Mouse (Mus musculus): ENCODE data around the gene Gna11. TPM values are rescaled to one million over a fixed set of nuclear protein-coding genes. Genes with fewer than 3 reads are reported as not detected.
A peak's percentile ranks its signal among the peaks of the same experiment; 100 is the strongest.

Gene Gna11
- polyA plus RNA-seq, 1 experiment, result 26.3 TPM

DNA sequence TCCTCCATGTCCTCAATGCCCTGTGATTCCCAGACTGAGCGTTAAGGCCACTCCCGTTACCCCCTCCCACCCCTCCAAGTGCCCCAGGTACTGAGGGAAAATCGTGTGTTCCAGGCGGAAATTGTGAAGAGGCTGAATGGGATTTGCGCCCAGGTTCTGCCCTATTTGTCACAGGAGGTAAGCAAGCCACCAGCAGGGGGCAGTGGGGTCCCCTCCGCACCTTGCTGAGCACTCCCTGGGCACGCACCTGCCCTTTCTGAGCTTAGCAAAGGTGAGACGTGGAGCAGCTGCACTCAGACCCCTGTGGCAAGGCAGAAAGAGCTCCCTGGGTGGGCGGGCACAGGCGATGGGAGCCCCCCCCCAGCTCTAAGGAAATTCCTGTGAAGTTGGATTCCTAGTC is 19.7 kb upstream of the Gna11 start:
- Histone ChIP-seq H3K4me1 (ENCODE audit: control insufficient read depth, insufficient read depth, low read length) (peaks cover 8% of the 10 kb centered on the region), H3K4me3 (ENCODE audit: control insufficient read depth, low read depth, low read length) (no peak overlapping the region), H3K36me3 (ENCODE audit: control insufficient read depth, insufficient read depth, low read length) (no peaks in the 10 kb centered on the region), H3K27me3 (ENCODE audit: control insufficient read depth, insufficient read depth, low read length) (no peaks in the 10 kb centered on the region), H3K27ac (ENCODE audit: control insufficient read depth, insufficient read depth, low read depth, low read length) (no peak overlapping the region)
- peak; percentile 42; the same call in 1 of the 2 replicates for TF ChIP-seq CTCF (IDR thresholded peaks at IDR 0.05; ENCODE audit: control insufficient read depth, insufficient read depth, insufficient replicate concordance, low read depth, low read length)
- TF ChIP-seq POLR2A (IDR thresholded peaks at IDR 0.05; ENCODE audit: control insufficient read depth, low read depth, low read length), result no peak

DNA sequence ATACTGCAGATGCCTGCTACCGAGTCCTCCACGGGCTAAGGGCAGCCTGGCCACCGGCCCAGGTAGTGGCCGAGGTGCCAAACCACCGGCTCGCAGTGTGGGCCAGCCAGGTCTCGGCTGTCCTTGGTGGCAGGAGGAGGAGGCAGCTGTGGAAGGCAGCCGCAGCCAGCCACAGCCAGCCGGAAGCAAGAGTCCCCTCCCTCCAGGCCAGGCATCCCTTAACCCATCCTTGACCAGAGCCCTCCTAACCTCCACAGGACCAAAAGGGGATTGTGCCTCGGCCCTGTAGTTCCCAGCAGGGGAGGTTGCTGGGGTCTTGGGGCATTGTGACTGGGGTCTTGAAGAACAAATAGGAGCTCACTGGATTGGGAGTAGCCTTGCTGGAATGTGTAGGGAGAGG is 19.2 kb upstream of the Gna11 start:
- Histone ChIP-seq H3K27ac (ENCODE audit: control insufficient read depth, insufficient read depth, low read depth, low read length) (no peak overlapping the region), H3K27me3 (ENCODE audit: control insufficient read depth, insufficient read depth, low read length) (no peaks in the 10 kb centered on the region), H3K4me1 (ENCODE audit: control insufficient read depth, insufficient read depth, low read length) (peaks cover 8% of the 10 kb centered on the region), H3K4me3 (ENCODE audit: control insufficient read depth, low read depth, low read length) (no peak overlapping the region), H3K36me3 (ENCODE audit: control insufficient read depth, insufficient read depth, low read length) (no peaks in the 10 kb centered on the region)
- TF ChIP-seq CTCF (IDR thresholded peaks at IDR 0.05; ENCODE audit: control insufficient read depth, insufficient read depth, insufficient replicate concordance, low read depth, low read length), result no peak
- no peak for TF ChIP-seq POLR2A (IDR thresholded peaks at IDR 0.05; ENCODE audit: control insufficient read depth, low read depth, low read length)

DNA sequence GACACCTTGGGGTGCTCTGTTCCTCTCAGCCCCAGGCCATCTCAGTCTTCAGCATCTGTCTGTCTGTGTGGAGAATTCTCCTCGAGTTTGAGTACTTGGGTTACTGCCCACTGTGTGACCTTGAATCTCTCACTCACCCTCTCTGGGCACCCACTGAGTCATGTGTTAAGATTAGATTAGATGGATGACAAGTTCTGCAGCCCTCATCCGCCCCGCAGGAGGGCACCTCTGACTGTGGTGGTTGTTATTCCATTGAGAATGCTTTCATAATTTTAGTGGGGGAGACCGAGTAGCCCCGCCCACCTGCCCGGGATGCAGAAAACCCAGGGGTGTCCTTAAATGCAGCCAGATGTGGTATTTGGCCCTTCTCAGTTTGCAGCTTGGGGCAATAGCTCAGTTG is 18.5 kb upstream of the Gna11 start:
- no peak for TF ChIP-seq CTCF (IDR thresholded peaks at IDR 0.05; ENCODE audit: control insufficient read depth, insufficient read depth, insufficient replicate concordance, low read depth, low read length)
- TF ChIP-seq POLR2A (IDR thresholded peaks at IDR 0.05; ENCODE audit: control insufficient read depth, low read depth, low read length), result no peak
- no peak overlapping the region for H3K27ac ChIP-seq (ENCODE audit: control insufficient read depth, insufficient read depth, low read depth, low read length)
- peaks cover 8% of the 10 kb centered on the region for H3K4me1 ChIP-seq (ENCODE audit: control insufficient read depth, insufficient read depth, low read length)
- H3K36me3 ChIP-seq (ENCODE audit: control insufficient read depth, insufficient read depth, low read length), result no peaks in the 10 kb centered on the region
- no peaks in the 10 kb centered on the region for H3K27me3 ChIP-seq (ENCODE audit: control insufficient read depth, insufficient read depth, low read length)
- H3K4me3 ChIP-seq (ENCODE audit: control insufficient read depth, low read depth, low read length), result no peak overlapping the region

DNA sequence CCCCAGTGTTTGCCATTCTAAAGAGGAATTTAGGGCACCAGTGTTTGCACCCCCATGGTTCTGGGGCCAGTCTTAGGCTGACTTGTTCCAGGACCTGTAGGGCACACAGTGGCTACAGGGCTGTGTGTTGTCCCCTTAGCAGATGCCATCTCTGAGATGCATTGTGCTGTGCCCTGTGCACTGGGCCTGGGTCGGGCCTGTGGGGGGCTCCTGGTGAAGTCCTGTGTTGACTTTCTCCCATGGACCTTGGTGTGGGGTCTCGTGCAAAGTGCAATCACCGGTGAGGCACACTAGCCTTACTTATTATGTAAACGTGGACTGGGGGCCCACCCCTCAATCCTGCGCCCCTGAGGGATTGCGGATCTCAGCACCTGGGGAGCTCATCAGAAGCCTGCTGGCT is 17.4 kb upstream of the Gna11 start:
- H3K27me3 ChIP-seq (ENCODE audit: control insufficient read depth, insufficient read depth, low read length), result no peaks in the 10 kb centered on the region
- H3K4me3 ChIP-seq (ENCODE audit: control insufficient read depth, low read depth, low read length), result no peak overlapping the region
- no peak for TF ChIP-seq CTCF (IDR thresholded peaks at IDR 0.05; ENCODE audit: control insufficient read depth, insufficient read depth, insufficient replicate concordance, low read depth, low read length)
- TF ChIP-seq POLR2A (IDR thresholded peaks at IDR 0.05; ENCODE audit: control insufficient read depth, low read depth, low read length), result no peak
- no peak overlapping the region for H3K27ac ChIP-seq (ENCODE audit: control insufficient read depth, insufficient read depth, low read depth, low read length)
- H3K36me3 ChIP-seq (ENCODE audit: control insufficient read depth, insufficient read depth, low read length), result no peaks in the 10 kb centered on the region
- peaks cover 8% of the 10 kb centered on the region for H3K4me1 ChIP-seq (ENCODE audit: control insufficient read depth, insufficient read depth, low read length)

DNA sequence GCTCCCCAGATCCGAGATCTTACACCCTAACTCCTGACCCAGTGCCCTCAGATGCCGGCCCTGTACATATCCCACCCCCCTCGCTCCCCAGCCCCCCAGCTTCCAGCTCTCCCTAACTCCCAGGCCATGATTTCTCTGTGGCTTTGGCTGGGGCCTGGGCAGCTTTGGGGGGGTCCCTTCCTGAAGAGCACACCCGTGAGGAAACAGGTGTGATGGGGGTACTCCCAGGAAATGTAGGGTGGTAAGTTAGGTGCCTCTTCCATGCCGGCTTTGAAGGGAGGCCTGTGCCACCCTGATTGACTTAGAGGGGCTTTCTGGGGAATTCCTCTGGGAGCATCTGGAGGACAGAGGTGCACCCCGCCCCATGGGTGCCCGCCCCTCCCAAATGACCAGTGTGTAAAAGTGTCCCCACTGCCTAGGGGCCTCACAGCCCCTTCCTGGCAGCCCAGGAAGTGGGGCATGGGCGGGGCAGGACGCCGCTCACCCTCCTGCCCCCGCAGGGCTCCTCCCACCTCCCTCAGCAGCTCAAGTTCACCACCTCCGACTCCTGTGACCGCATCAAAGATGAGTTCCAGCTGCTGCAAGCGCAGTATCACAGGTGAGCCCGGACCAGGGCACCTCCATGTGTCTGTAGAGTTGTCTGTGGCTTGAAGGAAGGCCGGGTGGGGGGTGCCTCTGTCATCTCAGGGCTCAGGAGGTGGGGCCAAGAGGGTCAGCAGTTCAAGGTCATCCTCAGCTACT is 15.9 kb upstream of the Gna11 start:
- Histone ChIP-seq H3K27me3 (ENCODE audit: control insufficient read depth, insufficient read depth, low read length) (no peaks in the 10 kb centered on the region), H3K27ac (ENCODE audit: control insufficient read depth, insufficient read depth, low read depth, low read length) (no peak overlapping the region; the same call in 1 of the 2 replicates), H3K4me1 (ENCODE audit: control insufficient read depth, insufficient read depth, low read length) (peaks cover 8% of the 10 kb centered on the region), H3K4me3 (ENCODE audit: control insufficient read depth, low read depth, low read length) (peak overlapping the region; percentile 65), H3K36me3 (ENCODE audit: control insufficient read depth, insufficient read depth, low read length) (no peaks in the 10 kb centered on the region)
- TF ChIP-seq CTCF (IDR thresholded peaks at IDR 0.05; ENCODE audit: control insufficient read depth, insufficient read depth, insufficient replicate concordance, low read depth, low read length) (no peak), POLR2A (IDR thresholded peaks at IDR 0.05; ENCODE audit: control insufficient read depth, low read depth, low read length) (no peak)

DNA sequence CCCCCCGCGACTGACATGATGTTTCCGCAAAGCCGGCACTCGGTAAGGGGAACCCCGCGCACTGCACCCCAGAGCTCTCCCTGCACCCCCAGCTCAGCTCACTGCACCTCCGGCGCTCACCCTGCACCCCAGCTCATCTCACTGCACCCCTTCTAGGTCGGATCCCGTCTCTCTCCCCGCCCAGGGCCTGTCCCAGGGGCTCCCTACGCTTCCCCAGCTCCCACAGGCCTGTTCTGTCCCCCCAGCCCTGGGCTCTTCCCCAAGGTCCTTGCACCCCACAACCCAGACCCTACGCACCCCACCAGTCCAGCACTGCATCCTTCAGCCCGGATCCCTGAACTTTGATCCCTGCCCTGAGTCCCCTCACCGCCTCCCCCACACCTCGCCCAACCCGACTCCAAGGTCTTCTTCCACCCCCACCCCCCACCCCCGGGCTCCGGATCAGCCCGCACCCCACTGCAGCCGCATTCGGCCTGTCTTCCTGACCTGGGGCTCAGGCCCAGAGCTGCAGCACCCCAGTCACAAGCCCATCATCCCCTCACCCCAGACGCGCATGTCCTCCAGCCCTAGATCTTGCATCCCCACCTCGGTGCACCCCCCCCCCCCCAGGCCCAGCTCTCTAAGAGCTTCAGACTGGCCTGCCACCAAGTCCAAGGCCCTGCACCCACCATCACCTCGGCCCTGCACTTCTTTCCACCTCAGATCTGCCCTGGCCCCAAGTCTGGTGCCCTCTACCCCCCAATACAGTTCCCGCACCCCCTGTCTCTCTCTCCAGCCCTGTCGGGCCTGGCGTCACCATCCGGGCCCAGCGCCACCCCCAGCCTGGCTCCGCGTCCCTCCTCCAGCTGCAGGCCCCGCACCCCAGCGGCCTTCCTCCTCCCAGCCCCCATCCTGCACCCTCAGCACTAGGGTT is 14.9 kb upstream of the Gna11 start:
- Histone ChIP-seq H3K36me3 (ENCODE audit: control insufficient read depth, insufficient read depth, low read length) (no peaks in the 10 kb centered on the region), H3K27ac (ENCODE audit: control insufficient read depth, insufficient read depth, low read depth, low read length) (peak overlapping the region; percentile 72), H3K27me3 (ENCODE audit: control insufficient read depth, insufficient read depth, low read length) (no peaks in the 10 kb centered on the region), H3K4me3 (ENCODE audit: control insufficient read depth, low read depth, low read length) (peak overlapping the region; percentile 65), H3K4me1 (ENCODE audit: control insufficient read depth, insufficient read depth, low read length) (peaks cover 8% of the 10 kb centered on the region)
- TF ChIP-seq CTCF (IDR thresholded peaks at IDR 0.05; ENCODE audit: control insufficient read depth, insufficient read depth, insufficient replicate concordance, low read depth, low read length) (0 out of 2 replicates have a peak, but pooled peaks have one; percentile 5), POLR2A (IDR thresholded peaks at IDR 0.05; ENCODE audit: control insufficient read depth, low read depth, low read length) (no peak)

DNA sequence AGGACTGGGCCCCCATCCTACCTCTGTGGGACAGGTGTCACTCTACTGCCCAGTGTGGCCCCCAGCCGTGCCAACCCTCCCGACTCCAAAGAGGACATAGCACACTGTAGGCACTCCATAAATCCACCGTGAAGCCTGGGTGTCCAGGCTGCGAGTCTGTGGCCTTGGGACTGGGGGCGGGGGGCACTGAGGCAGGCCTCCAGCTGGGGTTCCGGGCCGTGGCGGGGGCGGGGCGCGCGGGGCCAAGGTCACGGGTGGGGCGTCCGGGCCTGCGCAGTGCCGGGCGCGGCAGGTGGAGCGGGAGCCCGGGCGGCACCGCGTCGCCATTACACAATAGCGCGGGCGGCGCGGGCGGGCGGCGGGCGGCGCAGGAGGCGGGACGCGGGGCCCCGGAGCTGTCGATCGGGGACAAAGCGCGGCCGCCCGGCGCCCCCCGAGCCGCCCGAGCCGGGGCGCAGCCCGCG is 14.2 kb upstream of the Gna11 start, which contains the start of gene Aes:
Aes (plus strand) TSS at position 326 of the 464 bp plus-strand sequence.
- no peak for TF ChIP-seq CTCF (IDR thresholded peaks at IDR 0.05; ENCODE audit: control insufficient read depth, insufficient read depth, insufficient replicate concordance, low read depth, low read length)
- no peak for TF ChIP-seq POLR2A (IDR thresholded peaks at IDR 0.05; ENCODE audit: control insufficient read depth, low read depth, low read length)
- Histone ChIP-seq H3K27me3 (ENCODE audit: control insufficient read depth, insufficient read depth, low read length) (no peaks in the 10 kb centered on the region), H3K27ac (ENCODE audit: control insufficient read depth, insufficient read depth, low read depth, low read length) (peak within 1 kb of the TSS; percentile 84), H3K36me3 (ENCODE audit: control insufficient read depth, insufficient read depth, low read length) (no peaks in the 10 kb centered on the region), H3K4me3 (ENCODE audit: control insufficient read depth, low read depth, low read length) (peak within 1 kb of the TSS; percentile 73), H3K4me1 (ENCODE audit: control insufficient read depth, insufficient read depth, low read length) (peaks cover 8% of the 10 kb centered on the region)
